Mouse (Mus musculus) ES-E14 (cell line): ENCODE measurements at regions not wholly inside any gene's neighbourhood (a gene's known extent, or its start where the extent isn't known, plus 50 kb on each side); places are given as distances from the start of the nearest gene placed in this dataset.

Experiments used
- CHD2 ChIP-seq: IDR thresholded peaks from 2 replicates; pipeline ENCODE4 v1.6.1; 2014; ENCODE audit warnings: mild to moderate bottlenecking, low read depth, low read length, inconsistent platforms
- ZNF384 ChIP-seq: IDR thresholded peaks from 2 replicates; pipeline ENCODE4 v1.6.1; 2012; ENCODE audit warnings: low read depth, low read length, inconsistent platforms

GRCm38 (mm10) chr4:142771520-142772150 lies 441.2 kb downstream of the Prdm2 start:
- TF ChIP-seq CHD2 (no peak), ZNF384 (no peak)
